Mouse (Mus musculus) ES-E14 (cell line): ENCODE measurements around the gene Podnl1.

Experiments used
- CHD2 ChIP-seq: IDR thresholded peaks from 2 replicates; pipeline ENCODE4 v1.6.1; 2014; ENCODE audit warnings: mild to moderate bottlenecking, low read depth, low read length, inconsistent platforms
- HCFC1 ChIP-seq: IDR thresholded peaks from 2 replicates; pipeline ENCODE4 v1.6.1; 2012; ENCODE audit warnings: low read length, inconsistent platforms, borderline replicate concordance; ENCODE audit not compliant: insufficient read depth
- ZC3H11A ChIP-seq: IDR thresholded peaks from 2 replicates; pipeline ENCODE4 v1.6.1; 2012; ENCODE audit warnings: low read depth, mild to moderate bottlenecking, inconsistent platforms, low read length, borderline replicate concordance
- ZNF384 ChIP-seq: IDR thresholded peaks from 2 replicates; pipeline ENCODE4 v1.6.1; 2012; ENCODE audit warnings: low read depth, low read length, inconsistent platforms

DNA sequence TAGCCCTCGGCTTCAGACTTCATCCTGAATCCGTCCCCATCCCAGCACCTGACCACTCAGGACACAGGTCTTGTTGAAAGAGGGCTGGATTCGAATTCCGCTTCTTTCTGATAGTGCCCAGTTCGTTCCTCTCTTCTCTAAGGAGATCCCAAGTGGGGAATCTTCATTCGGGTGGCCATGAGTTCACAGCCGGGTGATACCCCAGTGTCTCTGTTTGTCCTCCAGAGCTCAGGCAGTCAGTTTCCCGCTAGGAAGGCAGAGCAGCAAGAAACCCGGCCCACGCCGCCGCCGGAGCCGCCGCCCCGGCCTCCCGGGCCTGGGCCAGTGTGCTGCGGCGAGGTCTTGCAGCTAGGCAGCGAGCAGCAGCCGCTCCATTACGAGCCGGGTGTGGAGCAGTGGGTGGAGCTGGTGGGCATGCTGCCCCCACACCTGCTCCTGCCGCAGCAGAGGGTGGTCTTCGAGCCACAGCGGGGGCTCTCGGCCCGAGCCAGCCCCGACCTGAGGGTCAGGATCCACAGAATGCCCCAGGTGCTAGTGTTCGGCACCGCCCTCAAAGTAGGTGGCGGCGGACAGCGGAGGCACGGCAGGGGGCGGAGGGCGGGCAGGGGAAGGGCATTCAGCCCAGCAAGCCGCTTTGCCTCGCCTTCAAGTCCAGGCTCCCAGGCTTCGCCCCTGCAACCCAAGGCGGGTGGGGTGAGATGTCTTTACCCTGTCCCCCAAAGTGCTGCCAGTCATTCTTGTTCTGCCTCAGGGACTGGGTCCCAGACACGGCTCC lies 41.3 kb upstream of the Podnl1 start:
- TF ChIP-seq HCFC1 = no peak
- no peak for TF ChIP-seq CHD2
- no peak for TF ChIP-seq ZNF384
- no peak for TF ChIP-seq ZC3H11A
